Mouse (Mus musculus) lung, postnatal 0 days (tissue): ENCODE data around the gene Armc9. TPM values are rescaled to one million over a fixed set of nuclear protein-coding genes. Genes with fewer than 3 reads are reported as not detected.

ENCODE experiments used
- ATAC-seq: fragments of 200-750 bp; cut with Nextera tagmentation; 2 replicates; pipeline ENCODE4 v1.8.0; 2017; ENCODE audit warnings: moderate library complexity
- DNase-seq: peaks from one replicate; pipeline ENCODE4 v3.0.0-alpha.2; 2016; ENCODE audit warnings: low spot score
- H3K27ac ChIP-seq: fragments of 300-500 bp; sonication (generic); 2 replicates; pipeline ENCODE4 v1.5.1; 2014; ENCODE audit warnings: antibody characterized with exemption, mild to moderate bottlenecking, low read length, mixed read lengths
- H3K27me3 ChIP-seq: fragments of 300-500 bp; sonication (generic); replicated peaks from 2 replicates; pipeline ENCODE4 v1.6.1; 2014; ENCODE audit warnings: low read length, mixed read lengths; ENCODE audit not compliant: insufficient read depth
- H3K36me3 ChIP-seq: fragments of 300-500 bp; sonication (generic); 2 replicates; pipeline ENCODE4 v1.6.1; 2014; ENCODE audit warnings: low read length, mixed read lengths; ENCODE audit not compliant: insufficient read depth
- H3K4me1 ChIP-seq: fragments of 300-500 bp; sonication (generic); 2 replicates; pipeline ENCODE4 v1.6.1; 2014; ENCODE audit warnings: antibody characterized with exemption, low read depth, low read length, mixed read lengths; ENCODE audit not compliant: insufficient read depth
- H3K4me2 ChIP-seq: fragments of 300-500 bp; sonication (generic); replicated peaks from 2 replicates; pipeline ENCODE4 v1.6.1; 2014; ENCODE audit warnings: low read depth, mild to moderate bottlenecking, low read length, moderate library complexity, mixed read lengths
- H3K4me3 ChIP-seq: fragments of 300-500 bp; sonication (generic); 2 replicates; pipeline ENCODE4 v1.5.1; 2014; ENCODE audit warnings: low read depth, low read length
- H3K9ac ChIP-seq: fragments of 300-500 bp; sonication (generic); replicated peaks from 2 replicates; pipeline ENCODE4 v1.6.1; 2014; ENCODE audit warnings: low read depth, mild to moderate bottlenecking
- H3K9me3 ChIP-seq: fragments of 300-500 bp; sonication (generic); 2 replicates; pipeline ENCODE4 v1.6.1; 2016; ENCODE audit warnings: low read length, mixed read lengths
- CTCF ChIP-seq: IDR thresholded peaks from 2 replicates; pipeline ENCODE4 v1.5.1; 2016; ENCODE audit warnings: antibody characterized with exemption, mild to moderate bottlenecking
- EP300 ChIP-seq: IDR thresholded peaks from 2 replicates; pipeline ENCODE4 v1.6.1; 2016; ENCODE audit warnings: antibody characterized with exemption, mild to moderate bottlenecking, control low read depth
- WGBS: fragments of 180-500 bp; shearing (Covaris S2); extraction: QIAGEN DNeasy Blood & Tissue Kit; methylation state at CpG from one replicate; pipeline ENCODE4 v1.1.7; 2014; 5-methylcytosine and 5-hydroxymethylcytosine counted together
- polyA plus RNA-seq: library from polyadenylated mRNA; unstranded; fragments of >200 nt; fragmentation: Nextera tagmentation; extraction: Ambion mirVana; gene quantifications from 2 replicates; pipeline ENCODE4 v1.2.1, GENCODE M21; 2015

Gene Armc9
- polyA plus RNA-seq, 1 experiment from 2014 or later: 8.7 TPM

DNA sequence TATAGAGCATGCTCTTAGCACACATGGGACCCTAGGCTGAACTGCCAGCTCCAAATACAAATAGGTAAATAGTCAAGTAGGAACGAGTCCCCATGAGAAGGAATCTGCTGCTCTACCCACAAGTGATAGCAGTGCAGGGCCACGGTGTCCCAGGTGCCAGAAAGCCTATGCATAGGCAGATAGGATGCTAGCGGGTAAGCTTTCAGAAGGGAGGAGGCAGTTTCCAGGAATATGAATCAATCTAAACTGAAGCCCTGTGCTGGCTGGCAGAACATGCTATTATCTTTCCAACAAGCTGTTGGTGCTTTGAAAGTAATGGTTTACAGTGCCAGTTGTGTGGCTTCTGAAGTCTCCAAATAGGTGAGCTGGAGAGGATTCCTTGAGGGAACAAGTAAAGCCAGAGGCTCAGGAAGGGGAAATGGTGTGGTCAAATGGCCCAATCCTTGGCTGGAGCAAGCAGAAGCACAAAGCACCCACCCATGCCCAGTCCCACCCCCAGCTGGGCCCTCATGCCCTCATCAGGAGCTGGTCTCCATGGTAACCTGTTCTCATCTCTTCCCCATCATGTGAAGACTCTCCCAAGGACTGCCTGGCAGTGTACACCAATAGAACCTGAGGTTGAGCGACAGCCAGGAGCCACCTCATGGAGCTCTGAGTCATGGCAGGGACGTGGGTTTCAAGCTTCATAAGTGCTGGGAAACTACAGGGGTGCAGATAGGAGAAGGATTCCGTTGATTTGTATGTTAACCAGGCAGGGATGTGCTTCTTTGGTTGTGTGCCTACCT, 90.9 kb downstream of the Armc9 start:
- H3K27ac ChIP-seq: no peak overlapping the region
- H3K36me3 ChIP-seq: no peaks in the 10 kb centered on the region
- no peak overlapping the region for H3K4me3 ChIP-seq
- H3K9ac ChIP-seq: no peak overlapping the region
- no peaks in the 10 kb centered on the region for H3K4me1 ChIP-seq
- H3K4me2 ChIP-seq: no peak overlapping the region
- ATAC-seq: no peak
- TF ChIP-seq EP300 (no peak), CTCF (no peak)
- DNase-seq: no peak
- no peaks in the 10 kb centered on the region for H3K9me3 ChIP-seq
- H3K27me3 ChIP-seq: no peaks in the 10 kb centered on the region
- 81% methylated on average over 6 of the region's 6 CpGs for WGBS

DNA sequence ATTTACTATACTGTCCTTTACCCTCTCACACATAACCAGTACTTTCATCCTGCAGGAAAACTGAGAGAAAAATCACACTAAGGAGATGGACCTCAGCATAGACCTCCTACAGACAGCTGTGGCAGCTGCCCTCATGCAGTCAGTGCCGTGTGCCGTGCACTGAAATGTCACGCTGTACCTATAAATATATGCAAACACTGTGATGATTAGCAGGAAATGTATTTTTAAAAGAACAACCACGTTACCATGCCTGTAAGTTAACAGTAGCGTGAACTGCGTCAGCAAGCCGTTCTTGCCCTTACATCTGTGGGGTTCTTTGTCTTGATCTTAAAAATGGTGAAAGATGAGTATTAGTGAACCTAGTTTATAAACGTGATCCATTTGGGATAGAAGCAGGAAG, 98.8 kb downstream of the Armc9 start:
- Histone ChIP-seq H3K36me3 (no peaks in the 10 kb centered on the region), H3K4me1 (no peaks in the 10 kb centered on the region), H3K4me3 (no peak overlapping the region), H3K4me2 (no peak overlapping the region), H3K27me3 (no peaks in the 10 kb centered on the region), H3K9me3 (no peaks in the 10 kb centered on the region), H3K27ac (no peak overlapping the region), H3K9ac (no peak overlapping the region)
- ATAC-seq: no peak
- TF ChIP-seq EP300 (no peak), CTCF (no peak)
- DNase-seq: no peak
- WGBS: 74% methylated on average over 8 of the region's 8 CpGs

DNA sequence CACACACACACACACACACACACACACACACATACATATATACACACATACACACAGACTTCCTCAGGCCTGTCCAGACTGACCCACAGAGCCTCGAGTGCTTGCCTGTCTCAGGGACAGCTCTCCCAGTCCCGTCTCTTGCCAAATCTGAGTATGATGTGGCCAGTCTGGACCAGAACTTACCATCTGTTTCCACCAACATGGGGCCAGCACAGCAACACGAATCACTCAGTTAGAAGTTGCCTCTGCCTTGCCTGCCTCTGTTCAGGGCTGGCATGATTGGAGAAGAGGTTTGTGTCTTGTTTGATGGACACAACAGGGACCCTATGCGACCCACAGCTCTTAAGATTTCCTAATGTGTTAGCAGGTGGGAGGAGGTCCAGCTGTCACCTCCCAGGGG, 101.7 kb downstream of the Armc9 start:
- no peaks in the 10 kb centered on the region for H3K4me1 ChIP-seq
- H3K9me3 ChIP-seq: no peaks in the 10 kb centered on the region
- no peak for ATAC-seq
- WGBS: 48% methylated on average over 4 of the region's 4 CpGs
- TF ChIP-seq CTCF (no peak), EP300 (no peak)
- no peak for DNase-seq
- no peak overlapping the region for H3K4me2 ChIP-seq
- no peak overlapping the region for H3K9ac ChIP-seq
- H3K27me3 ChIP-seq: no peaks in the 10 kb centered on the region
- H3K36me3 ChIP-seq: no peaks in the 10 kb centered on the region
- no peak overlapping the region for H3K4me3 ChIP-seq
- H3K27ac ChIP-seq: no peak overlapping the region

DNA sequence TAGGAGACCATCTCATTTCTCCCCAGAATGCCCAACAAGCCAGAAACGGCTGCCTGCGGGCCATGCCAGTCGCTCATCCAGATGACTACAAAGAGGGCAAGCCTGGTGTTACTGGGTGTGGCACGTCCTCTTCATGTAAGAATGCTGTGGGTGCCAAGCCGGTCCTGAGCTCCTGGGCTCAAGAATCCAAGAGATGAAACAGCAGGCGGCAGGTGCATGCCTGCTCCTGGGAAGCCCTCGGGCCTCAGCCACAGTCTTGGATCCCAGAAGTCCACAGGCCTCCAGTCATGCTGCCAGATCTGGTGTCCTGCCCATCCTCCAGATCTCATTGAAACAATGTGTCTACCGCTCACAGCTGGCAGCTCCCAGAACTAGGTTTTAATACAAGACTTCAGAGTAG, 102.6 kb downstream of the Armc9 start:
- WGBS: 73% methylated on average over 8 of the region's 8 CpGs
- Histone ChIP-seq H3K36me3 (no peaks in the 10 kb centered on the region), H3K4me2 (no peak overlapping the region), H3K4me1 (no peaks in the 10 kb centered on the region), H3K4me3 (no peak overlapping the region), H3K27ac (no peak overlapping the region), H3K27me3 (no peaks in the 10 kb centered on the region), H3K9ac (no peak overlapping the region), H3K9me3 (no peaks in the 10 kb centered on the region)
- no peak for TF ChIP-seq CTCF
- no peak for TF ChIP-seq EP300
- no peak for ATAC-seq
- no peak for DNase-seq

DNA sequence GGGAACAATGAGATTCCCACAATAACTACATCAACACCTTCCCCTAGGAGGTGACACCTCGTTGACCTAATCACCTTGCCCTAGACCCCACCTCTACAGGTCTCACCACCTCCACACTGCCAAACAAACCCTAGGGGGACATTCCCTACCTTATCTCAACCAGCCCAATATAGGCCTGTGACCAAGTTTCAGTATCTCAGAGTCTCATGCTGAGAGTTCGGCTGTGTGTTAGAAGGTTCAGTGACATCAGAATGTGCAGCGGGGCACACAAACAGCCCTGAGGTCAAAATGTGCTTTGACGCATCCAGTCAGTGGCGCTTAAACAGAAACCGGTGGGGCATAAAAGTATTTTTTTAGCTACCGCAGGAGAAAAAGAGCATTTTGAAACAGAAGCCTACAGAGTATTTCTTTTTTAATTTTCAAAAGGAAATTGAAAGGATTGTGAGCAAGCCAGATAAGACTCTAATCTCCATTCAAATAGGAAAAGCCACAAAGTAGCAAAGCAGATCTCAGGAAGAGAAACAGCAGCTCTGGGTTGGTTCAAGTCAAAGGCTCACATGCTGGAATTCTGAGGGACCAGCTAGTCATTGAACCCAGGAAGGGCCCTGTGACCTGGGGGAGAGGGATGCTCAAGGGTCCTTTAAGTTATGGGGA, 103.7 kb downstream of the Armc9 start:
- no peaks in the 10 kb centered on the region for H3K4me1 ChIP-seq
- WGBS: 83% methylated on average over 7 of the region's 7 CpGs
- H3K36me3 ChIP-seq: no peaks in the 10 kb centered on the region
- no peak overlapping the region for H3K4me2 ChIP-seq
- ATAC-seq (no peak), DNase-seq (no peak)
- no peak overlapping the region for H3K27ac ChIP-seq
- no peak overlapping the region for H3K9ac ChIP-seq
- H3K4me3 ChIP-seq: no peak overlapping the region
- no peak for TF ChIP-seq EP300
- TF ChIP-seq CTCF: no peak
- H3K9me3 ChIP-seq: no peaks in the 10 kb centered on the region
- no peaks in the 10 kb centered on the region for H3K27me3 ChIP-seq

DNA sequence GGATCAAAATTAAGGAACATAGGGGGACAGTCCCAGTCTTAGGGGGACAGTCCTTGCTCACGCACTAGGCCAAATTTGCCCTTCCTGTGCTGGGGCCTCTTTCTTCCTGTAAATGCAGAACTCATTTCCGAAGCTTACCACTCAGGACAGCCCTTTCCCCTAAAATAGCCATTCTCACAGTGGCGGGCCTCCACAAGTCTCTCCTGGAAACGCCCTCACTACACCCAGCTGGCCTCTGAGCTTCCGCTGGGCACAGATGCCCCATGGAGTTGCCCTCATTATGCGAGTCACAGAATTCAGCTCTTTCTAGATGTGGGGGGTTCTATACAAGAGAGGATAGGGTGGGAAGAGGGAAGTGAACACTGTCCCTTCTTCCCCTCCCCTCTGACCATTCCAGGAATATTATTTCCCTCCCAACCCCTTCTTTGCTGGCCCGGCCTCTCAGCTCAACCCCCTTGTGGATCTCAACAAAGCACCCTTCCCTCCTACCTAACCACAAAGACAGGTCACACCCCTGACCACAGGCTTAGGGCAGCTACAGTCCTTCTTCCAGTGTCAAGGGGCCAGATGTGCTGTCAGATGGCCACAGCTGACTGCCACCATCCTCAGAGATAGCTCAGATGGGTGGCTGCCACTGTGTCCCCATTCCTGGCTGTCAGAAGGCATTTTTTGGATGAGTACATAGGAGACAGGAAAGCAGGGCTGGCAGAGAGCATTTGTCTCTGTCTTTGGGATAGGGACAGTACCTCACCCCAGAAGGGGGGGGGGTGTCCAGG, 109.2 kb downstream of the Armc9 start:
- no peak for TF ChIP-seq EP300
- no peak for TF ChIP-seq CTCF
- peak; percentile 58 for ATAC-seq
- H3K27ac ChIP-seq: no peak overlapping the region
- H3K4me2 ChIP-seq: no peak overlapping the region
- H3K4me3 ChIP-seq: no peak overlapping the region
- peak; percentile 16 for DNase-seq
- H3K27me3 ChIP-seq: no peaks in the 10 kb centered on the region
- H3K9me3 ChIP-seq: no peaks in the 10 kb centered on the region
- 56% methylated on average over 7 of the region's 7 CpGs for WGBS
- H3K4me1 ChIP-seq: no peaks in the 10 kb centered on the region
- no peaks in the 10 kb centered on the region for H3K36me3 ChIP-seq
- no peak overlapping the region for H3K9ac ChIP-seq
